Mouse (Mus musculus) CD4-positive, CD25-positive, alpha-beta regulatory T cell, adult 2 months (primary cell): ENCODE data around the gene Rhbg.
"Not testable (repeated sequence)": the region's sequence is repeated elsewhere in the genome, so short reads cannot be mapped to it uniquely, and the experiment has no call there.

Experiments used
- DNase-seq: peaks from one replicate; pipeline ENCODE4 v3.0.0-alpha.2; 2012; ENCODE audit warnings: low read depth, low spot score

Rhbg gene

DNA sequence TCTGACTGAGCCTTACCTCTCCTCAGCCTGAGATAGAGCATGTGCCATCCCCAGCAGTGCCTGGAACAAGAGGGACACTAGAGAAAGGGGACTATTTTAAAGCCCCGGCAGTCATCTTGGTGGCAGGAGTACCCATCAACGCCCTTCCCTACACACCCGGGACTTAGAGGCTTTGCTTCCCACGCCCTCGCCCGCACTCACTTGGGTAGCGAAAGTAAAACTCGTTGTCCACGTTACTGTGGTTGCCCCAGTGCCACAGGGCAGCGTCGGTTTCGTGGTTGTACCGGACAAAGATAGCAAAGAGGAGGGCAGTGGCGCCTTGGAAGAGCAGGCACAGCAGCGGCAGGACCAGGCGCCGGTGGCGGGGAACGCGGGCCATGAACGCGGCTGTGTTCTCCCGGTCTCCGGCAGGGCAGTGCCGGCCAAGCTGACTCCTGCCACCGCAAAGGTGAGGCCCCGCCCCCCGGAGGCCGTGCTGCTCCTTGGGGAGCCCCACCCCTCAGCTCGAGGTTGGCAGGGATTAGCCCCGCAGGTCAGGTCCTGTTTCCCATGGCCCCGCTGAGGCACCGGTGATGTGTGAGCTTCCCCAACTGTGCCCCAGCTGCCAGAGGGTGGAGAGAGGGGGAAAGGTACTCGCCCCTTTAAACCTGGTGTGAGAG is at the start of gene Rhbg:
Gene Rhbg (minus strand): TSS at position 442 of the 659 bp plus-strand sequence.
- DNase-seq: peak; percentile 43

DNA sequence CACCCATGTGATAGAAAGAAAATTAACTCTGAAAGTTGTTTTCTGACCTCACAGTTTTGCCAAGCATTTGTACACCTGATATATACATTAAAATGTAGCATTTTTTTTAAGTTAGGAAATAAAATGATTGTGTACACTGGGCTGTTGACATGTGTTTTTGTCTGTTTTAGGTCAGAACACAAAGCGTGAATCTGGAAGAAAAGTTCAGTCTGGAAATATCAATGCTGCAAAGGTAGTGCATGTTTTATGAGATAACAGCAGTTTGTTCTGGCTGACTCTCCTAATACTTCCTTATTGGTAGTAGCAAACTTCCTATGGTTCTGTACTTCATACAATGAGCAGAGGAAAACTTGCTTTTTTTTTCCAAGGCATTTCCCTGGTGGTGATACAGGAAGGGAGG is 44.7 kb upstream of the Rhbg start:
- no peak for DNase-seq

DNA sequence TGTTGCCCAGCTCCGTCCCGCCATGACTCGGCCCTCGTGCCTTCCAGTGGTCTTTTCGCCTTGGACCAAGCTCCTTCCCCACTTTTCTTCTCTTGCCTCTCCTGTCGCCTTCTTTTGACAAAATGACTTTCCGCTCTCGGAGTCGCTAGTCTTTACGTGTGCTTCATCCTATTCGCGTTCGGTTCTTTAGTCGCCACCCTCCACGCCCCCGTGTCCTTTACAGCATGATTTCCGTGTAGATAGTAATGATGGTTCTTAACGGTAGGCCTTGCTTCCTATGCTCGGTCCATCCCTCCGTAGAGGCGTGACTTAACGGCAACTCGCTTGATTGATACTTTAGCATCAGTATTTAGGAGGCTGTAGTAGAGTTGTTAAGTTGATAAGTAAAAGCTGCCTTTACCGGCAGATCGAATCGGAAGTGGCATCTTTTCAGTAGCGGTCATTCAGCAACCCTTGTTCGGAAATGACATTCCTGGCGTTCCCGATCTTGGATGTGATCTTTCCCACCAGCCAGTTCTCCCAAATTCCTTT is 42.9 kb upstream of the Rhbg start:
- DNase-seq: peak; percentile 79

DNA sequence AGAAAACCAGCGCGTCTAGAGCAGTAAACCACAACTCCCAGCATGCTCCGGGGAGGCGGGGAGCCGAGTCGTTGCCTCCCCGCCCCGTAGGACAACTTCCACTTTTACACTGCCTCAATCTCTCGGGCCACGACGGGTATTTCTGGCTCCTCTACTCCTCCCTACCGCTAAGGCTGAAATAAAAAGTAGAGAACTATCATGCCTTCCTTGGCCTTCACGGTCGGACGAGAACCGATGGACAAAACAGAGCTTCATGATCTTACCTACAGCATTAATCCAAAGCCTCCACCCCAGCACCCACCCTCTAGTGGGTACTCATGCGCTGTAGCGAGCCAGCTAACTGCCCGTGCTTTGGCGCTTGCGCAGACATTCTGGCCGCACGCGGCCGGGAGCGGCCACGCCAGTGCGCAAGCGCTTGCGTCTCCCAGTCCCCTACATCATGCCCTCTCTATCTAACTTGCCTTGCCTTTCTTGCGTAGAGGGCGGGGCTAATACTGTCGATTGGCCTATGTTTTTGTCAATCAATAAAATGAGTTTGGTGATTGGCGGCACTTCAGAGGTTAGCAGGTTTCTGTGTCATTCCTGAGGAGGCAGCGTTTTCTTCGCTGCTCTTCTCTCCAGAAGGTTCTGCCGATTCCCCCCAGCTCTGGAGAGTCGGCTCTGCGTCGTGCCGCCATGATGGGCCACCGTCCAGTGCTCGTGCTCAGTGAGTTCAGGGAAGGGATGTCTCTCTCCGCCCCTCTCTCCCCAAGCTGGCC is 42.2 kb upstream of the Rhbg start, which contains the start of the genes Tsacc and Cct3:
Gene Tsacc (minus strand): TSS at position 439 of the 758 bp plus-strand sequence.
Gene Cct3 (plus strand): TSS at position 556 of the 758 bp plus-strand sequence.
- peak; percentile 99 for DNase-seq

DNA sequence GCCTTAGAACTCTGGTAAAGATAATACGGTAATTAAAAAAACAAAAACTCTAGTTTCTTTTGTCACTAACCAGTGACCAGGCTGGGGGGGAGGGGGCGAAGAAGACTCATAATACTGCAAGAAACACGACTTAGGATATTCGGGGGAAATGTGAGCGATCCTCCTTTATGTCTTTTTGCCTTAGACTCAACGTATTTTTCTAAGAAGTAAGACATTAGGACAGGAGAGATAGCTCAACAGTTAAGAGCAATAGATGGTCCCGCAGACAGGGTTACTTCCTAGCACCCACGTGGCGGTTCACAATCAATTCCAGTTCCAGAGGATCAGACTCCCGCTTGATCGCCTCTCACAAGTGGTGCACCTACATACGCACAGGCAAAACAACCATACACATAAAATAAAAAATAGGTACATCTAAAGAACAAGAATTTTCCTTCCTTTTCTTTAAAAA is 41.6 kb upstream of the Rhbg start:
- DNase-seq: no peak

DNA sequence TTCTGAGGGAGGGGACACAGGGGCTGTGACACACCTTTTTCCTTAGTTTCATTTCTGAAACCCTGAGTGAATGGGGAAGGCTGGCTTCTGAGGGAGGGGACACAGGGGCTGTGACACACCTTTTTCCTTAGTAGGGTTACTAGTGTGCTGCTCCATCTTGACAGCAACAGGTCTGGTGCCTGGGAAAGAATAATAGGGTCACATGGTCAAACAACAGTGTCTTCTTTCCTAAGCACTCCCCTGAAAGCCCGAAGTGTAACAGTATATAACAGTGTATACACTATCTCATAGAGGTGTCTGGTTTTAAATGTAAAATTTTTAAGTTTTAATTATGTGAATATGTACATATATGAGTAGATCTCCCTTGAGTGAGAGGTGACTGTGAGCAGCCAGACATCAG is 40.8 kb upstream of the Rhbg start:
- DNase-seq: not testable (repeated sequence)

DNA sequence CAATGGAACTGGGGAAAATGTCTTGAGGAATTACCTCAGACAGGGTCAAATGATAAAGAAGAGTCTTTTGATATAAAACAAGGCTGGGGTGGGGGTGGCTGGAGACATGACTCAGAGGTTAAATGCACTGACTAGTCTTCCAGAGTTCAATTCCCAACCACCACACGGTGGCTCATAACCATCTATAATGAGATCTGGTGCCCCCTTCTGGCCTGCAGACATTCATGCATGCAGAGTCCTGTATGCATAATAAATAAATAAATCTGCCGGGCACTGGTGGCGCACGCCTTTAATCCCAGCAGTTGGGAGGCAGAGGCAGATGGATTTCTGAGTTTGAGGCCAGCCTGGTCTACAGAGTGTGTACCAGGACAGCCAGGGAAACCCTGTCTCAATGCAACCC is 37.5 kb upstream of the Rhbg start:
- DNase-seq: peak; percentile 55

DNA sequence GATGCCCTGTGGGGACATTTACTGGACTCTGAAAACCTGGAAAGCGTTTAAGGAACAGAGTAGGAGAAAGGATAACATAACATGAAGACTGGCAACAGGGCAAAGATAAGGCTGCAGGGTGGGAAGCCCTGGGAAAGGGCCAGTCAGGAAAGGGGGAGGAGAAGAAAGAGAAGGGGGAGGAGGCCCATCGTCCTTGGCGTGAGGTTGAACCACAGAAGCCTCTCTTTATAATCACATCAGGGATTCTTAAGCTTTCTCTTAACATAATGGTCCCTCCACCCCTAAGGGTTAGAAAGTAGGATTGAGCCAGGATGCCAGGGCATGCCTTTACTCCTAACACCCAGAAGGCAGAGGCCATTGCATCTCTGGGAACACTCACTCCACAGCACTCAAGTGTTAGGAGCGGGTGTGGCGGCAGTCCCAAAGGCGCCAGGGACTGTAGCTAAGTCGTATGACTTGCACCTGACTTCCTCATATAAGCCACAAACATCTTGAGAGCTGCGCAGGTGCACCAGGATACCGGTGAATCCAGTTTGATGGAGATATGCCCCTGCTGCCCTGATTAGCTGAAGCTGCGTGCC is 33.7 kb upstream of the Rhbg start:
- not testable (repeated sequence) for DNase-seq

DNA sequence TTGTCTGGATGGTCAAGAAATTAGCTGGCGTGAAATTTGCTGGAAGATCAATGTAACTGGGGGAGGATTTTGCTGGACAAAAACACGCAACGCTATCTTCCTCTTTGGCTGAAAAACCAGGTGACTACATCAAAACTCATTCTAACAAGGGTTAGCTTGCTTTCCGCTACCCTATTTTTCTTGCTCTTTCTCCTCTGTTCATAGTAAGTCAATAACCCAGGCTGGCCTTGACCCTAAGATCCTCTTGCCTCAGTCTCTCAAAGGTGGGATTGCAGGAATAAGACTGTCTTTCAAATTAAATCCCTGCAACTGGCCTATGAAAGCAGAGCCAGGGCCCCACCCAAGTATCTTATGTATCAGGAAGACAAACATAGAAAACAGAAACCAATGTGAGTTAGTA is 32.6 kb upstream of the Rhbg start, which contains the start of gene Gm38392:
Gene Gm38392 (minus strand): TSS at position 101 of the 400 bp plus-strand sequence.
- DNase-seq: no peak

DNA sequence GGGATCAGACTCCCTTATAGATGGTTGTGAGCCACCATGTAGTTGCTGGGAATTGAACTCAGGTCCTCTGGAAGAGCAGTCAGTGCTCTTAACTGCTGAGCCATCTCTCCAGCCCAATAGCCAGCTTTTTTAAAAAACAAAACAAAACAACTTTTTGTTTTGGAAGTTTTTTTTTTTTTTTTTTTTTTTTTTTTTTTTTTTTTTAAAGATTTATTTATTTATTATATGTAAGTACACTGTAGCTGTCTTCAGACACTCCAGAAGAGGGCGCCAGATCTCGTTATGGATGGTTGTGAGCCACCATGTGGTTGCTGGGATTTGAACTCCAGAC is 31.0 kb upstream of the Rhbg start:
- DNase-seq: not testable (repeated sequence)

DNA sequence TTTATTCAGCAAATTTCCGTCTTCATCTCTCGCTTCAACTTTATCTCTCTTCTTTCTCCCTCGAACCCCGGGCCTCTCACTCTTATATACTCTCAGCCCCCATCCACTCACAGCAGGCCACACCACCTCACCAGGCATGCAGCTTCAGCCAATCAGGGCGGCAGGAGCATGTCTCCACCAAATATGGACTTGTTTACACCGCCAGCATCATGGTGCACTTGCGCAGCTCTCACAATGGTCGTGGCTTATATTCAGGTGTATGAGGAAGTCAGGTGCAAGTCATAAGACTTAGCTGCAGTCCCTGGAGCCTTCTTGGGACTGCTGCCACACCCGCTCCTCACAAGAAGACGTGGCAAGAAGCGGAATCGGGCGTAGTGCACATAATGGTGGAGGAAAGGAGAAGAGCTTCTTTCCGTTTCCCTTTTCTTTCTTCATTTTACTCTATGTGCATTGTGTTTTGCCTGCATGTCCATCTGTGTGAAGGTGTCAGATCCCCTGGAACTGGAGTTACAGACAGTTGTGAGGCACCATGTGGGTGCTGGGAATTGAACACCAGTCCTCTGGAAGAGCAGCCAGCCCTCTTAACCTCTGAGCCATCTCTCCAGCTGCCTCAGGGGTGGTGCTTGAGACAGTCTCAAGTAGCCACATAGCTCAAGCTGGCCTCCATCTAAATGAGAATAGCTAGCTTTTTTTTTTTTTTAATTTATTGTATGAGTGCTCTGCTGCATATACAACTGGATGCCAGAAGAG is 30.5 kb upstream of the Rhbg start:
- DNase-seq: not testable (repeated sequence)

DNA sequence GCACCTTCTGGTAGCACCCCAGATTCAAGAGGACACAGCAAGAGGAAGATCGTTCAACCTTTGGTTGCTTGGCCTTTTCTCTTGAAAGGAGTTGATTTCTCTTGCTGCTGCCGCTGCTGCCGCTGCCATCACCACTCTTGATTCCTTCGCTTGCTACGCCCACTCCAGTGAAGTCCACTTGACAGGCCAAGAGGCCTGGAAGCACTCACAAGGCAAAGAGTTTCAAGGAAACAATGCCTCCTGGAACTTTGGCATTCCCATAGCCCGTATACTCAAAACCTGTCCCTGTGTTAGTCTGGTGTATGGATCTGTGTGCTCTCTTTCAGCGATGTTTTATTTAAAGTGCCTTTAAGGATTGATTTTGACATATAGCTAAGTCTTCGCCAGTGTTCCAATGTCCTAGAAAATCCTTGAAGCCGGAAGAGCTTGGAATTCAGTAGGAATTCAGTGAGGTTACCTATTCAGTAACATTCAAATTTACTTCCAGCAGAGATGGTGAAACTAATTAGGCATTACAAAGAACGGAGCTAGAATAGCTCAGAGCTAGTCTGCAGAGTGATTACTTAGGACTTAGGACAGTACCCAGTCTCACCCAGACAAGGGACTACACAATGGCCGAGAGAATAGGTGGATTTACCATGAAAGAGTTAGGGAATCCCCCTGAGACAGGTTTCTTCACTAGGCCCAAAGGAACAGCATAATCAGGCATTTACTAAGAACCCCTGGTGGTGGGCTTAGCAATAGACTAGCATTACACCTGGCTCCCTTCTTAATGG is 26.8 kb upstream of the Rhbg start:
- DNase-seq: not testable (repeated sequence)

DNA sequence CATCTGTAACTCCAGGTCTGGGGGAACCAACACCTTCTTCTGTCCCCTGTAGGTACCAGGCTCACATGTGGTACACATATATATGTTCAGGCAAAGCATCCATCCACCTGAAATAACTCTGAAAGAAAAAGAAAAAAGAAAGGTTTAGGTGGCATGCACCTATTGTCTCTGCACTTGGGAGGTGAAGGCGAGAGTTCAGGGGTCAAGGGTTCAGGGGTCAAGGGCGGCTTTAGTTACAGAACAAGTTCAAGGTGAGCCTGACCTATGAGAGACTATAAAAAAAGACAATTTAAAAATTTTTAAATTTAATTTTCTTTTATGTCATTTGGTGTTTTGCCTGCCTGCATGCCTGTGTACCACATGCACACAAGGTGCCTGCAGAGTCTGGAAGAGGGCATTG is 25.5 kb upstream of the Rhbg start:
- no peak for DNase-seq

DNA sequence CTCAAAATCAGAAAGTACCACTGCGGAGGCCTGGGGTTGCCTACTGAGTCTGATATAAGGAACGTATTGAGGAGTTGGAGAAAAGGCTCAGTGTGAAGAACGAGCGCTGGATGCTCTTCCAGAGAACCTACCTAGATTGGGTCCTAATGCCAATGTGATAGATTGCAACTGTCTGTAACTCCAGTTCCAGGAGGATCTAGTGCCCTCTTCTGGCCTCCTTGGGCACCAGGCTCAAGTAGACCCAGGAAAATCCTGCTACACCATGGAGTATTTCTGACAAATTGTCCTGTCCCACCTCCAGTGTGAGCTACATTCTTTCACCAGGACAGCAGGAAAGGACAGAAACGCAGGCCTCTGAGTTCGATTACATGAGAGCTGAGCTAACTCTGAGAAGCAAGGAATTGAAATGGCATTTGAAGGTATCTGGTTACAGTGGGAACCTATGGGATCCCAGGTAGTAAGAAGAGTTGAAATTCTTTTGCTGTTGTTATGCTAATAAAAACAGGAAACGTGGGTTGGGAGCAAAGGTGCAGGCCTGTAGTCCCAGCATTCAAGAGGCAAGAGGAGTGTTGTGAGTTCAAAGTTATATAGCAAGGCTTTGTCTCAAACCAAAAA is 22.1 kb upstream of the Rhbg start:
- DNase-seq: no peak

DNA sequence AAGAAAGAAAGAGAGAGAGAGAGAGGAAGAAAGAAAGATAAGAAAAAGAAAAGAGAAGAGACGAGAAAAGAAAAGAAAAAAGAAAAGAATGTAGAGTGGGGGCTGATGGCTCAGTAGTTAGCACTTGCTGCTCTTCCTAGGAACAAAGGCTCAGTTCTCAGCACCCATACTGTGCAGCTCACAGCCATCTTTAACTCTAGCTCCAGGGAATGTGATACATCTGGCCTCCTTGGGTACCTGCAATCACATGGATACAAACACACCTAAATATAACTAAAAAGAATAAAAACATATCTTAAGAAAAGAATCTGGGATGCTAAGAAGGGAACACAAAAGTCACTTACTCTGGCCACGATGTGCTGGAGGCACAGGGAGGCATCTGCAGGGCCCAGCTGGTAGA is 21.6 kb upstream of the Rhbg start:
- DNase-seq: no peak

DNA sequence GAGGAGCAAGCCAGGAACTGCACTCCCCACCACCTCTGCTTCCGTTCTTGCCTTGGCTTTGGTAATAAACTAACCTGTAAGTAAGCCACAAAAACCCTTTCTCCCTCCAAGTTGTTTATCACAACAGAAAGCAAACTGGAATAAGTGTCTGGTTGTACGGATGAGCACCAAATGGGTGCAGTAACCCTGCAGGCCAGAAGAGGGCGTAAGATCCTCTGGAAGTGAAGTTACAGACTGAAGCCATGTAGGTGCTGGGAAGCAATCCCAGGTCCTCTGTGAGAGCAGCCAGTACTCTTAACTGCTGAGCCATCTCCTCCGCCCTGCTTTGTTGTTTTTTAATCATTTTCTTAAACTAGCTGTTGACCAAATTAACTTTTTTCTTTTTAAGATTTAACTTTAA is 19.5 kb upstream of the Rhbg start:
- DNase-seq: peak; percentile 20

DNA sequence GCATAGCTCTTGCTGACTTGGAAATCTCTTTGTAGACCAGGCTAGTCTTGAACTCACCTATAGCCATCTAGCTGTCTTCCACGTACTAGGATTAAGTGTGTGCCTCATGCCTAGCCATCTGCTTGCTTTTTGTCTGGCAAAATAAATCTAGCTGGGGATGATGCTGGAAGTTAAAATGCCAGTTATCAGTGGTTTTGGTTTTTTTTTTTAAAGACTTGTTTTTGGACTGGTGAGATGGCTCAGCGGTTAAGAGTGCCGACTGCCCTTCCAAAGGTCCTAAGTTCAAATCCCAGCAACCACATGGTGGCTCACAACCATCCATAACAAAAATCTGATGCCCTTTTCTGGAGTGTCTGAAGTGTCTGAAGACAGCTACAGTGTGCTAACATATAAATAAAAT is 17.4 kb upstream of the Rhbg start:
- DNase-seq: no peak

DNA sequence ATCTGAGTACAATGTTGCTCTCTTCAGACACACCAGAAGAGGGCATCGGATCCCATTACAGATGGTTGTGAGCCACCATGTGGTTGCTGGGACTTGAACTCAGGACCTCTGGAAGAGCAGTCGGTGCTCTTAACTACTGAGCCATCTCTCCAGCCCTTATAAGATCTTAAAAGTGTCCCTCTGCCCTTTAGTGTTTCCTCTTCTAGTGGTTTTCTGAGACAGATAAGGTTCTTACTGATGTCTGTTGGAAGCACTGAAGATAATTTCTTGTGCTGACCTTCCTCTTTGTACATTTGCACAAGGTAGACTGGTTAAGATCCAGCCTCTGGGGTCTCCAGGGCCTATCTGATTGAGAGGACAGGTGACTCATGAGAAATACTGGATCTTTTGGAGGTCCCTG is 16.8 kb upstream of the Rhbg start:
- not testable (repeated sequence) for DNase-seq

DNA sequence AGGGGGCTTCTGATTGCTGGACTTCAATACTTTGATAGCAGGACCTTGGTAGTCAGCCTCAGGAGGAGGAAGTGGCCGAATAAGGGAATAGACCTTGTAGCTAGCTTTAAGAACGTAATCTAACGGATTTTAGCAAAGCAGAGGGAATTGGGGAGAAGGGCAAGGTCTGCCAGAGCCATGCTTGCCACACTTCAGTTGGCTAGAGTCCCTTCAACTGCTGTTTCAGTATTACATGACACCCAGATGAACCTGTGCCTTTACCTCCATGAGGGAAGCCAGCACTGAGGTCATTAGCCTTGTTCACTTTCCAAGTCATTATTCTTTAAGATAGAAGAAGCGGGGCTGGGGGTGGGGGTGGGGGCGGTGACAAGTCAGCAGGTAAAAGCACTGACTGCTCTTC is 14.5 kb upstream of the Rhbg start:
- no peak for DNase-seq

DNA sequence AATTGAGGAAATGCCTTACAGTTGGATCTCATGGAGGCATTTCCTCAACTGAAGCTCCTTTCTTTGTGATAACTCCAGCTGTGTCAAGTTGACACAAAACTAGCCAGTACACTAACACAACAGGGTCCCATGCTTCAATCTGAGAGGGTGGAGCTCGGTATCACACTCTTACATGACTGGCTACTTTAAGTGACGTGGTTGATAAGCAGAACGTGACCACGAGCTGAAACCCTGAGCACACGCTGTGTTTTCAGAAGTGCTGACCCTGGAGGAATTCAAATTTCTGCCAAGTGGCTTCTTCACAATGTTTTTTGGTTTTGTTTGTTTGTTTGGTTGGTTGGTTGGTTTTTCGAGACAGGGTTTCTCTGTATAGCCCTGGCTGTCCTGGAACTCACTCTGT is 13.5 kb upstream of the Rhbg start:
- not testable (repeated sequence) for DNase-seq
